Mouse (Mus musculus): ENCODE results near the gene Gm28308.

GRCm38 (mm10) chr6:52200751-52201250 lies 12.3 kb downstream of the Gm28308 start:
- no peak for TF ChIP-seq POLR2A (IDR thresholded peaks at IDR 0.05; ENCODE audit: borderline replicate concordance, extremely low read depth, insufficient read depth, insufficient read length, poor library complexity, severe bottlenecking)
- no peak for TF ChIP-seq CTCF (IDR thresholded peaks at IDR 0.05; ENCODE audit: borderline replicate concordance, extremely low read depth, insufficient read depth, insufficient read length)
